Mouse (Mus musculus) left cerebral cortex, adult 11 months (tissue): ENCODE data around the gene Ablim2.

Experiments
- DNase-seq: peaks from one replicate; pipeline ENCODE4 v3.0.0; 2022; ENCODE audit warnings: low spot score

Ablim2 gene

GRCm38 (mm10) chr5:35915629-35916300, 158.1 kb downstream of the Ablim2 start:
- no peak for DNase-seq

GRCm38 (mm10) chr5:35916666-35917065, 159.0 kb downstream of the Ablim2 start:
- no peak for DNase-seq

GRCm38 (mm10) chr5:35918387-35918786, 160.7 kb downstream of the Ablim2 start:
- no peak for DNase-seq

- DNase-seq = no peak
Observed at GRCm38 (mm10) chr5:35920076-35920475, 162.4 kb downstream of the Ablim2 start.

GRCm38 (mm10) chr5:35920557-35920956, 162.9 kb downstream of the Ablim2 start:
- no peak for DNase-seq

- no peak for DNase-seq
Observed at GRCm38 (mm10) chr5:35921141-35921540, 163.5 kb downstream of the Ablim2 start.

- no peak for DNase-seq
Observed at GRCm38 (mm10) chr5:35921595-35922254, 164.0 kb downstream of the Ablim2 start.

- DNase-seq = no peak
Observed at GRCm38 (mm10) chr5:35923448-35923847, 165.8 kb downstream of the Ablim2 start.

GRCm38 (mm10) chr5:35925171-35925634, 167.5 kb downstream of the Ablim2 start:
- DNase-seq = no peak

- no peak for DNase-seq
Observed at GRCm38 (mm10) chr5:35926511-35926910, 168.8 kb downstream of the Ablim2 start.

GRCm38 (mm10) chr5:35931296-35931695, 173.6 kb downstream of the Ablim2 start:
- DNase-seq = no peak

- DNase-seq = no peak
Observed at GRCm38 (mm10) chr5:35933059-35933458, 175.4 kb downstream of the Ablim2 start.
